Mouse (Mus musculus): ENCODE data around the gene Gpr137c.
A peak's percentile ranks its signal among the peaks of the same experiment; 100 is the strongest.

Gpr137c gene

DNA sequence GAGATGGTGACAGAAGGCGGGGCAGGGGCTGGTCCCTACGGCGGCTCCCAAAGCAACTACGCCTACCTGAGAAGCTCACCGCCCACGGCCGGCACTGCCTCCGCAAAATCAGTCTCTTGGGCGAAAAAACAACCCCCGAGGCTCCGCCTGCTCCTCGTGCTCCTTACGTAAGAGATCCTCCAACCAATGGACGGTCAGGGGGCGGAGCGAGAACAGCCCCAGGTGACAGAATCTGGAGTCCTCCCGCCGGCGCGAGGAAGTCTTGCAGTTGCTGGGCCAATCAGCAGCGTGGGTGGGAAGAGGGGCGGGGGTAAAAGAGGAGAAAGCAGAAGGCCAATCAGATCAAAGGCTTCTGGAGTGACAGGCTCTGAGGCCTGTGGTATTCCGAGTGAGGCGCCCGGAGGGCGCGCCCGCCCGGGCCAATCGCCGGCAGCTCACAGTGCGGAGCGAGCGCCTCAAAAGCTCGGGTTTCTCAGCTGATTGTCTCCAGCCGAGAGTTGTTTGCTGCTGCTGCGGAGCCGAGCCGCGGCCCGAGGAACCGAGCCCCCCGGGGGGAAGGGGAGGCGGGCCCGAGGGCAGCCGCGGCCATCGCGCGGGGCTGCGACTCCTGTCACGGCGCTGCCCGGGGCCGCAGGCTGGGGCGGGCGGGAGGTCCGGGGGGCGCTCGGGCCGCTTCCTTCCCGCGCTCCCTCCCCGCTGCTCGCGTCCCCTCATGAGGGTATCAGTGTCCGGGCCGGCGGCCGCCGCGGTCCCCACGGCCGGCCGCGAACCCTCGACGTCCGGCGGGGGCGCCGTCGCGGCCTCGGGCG, at the start of gene Gpr137c:
Gene Gpr137c, plus strand, starts transcription at position 437 of the 809 bp plus-strand sequence.
- DNase-seq: peak; percentile 100

DNA sequence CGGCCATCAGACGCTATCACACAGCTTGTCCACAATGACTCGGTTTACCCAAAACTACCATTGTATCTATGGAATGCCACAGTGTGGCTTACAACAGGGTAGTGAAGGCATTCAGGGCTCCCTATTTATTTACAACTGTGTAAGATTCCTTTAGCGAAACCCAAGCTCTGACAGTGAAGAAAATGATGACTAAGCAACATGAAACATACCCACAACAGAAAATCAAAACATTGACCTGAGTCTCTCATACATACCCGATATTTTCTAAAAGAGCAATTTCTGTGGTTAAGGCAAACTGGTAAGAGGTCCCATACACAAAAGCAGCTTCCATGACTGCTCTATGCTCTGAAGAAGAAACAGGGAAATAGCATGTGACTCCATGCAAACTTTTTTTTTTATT, 47.3 kb upstream of the Gpr137c start:
- DNase-seq: no peak

DNA sequence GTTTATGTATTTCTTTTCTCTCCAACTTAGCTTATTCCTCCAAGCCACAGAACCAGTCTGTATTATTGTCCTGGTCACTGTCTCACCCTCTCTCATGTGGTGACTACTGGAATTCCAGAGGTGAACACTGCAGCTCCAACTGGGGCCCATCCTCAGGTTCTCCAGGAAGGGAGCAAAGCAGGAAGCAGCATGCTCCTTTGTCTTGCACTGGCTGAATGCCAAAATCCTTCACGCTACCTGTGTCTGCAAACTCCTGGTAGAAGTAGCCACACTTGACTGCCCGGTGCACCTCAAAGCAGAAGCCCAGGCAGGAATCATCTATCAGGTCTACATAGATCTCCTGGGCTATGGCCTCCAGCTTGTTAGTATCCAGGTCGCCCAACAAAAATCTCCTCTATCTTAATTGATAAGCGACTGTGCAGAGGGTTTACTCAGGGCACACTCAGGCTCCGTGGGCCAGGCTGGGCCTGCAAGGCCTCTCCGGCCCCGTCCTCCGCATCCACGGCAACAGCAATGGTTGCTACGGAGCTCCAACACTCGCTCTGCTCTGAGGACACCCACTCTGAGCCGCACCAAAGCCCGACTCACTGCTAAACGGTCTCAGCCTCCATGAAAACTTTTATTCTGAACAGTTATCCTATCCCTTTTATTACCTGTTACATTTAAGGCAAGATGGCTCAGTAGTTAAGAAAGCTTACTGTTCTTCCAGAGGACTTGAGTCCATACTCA, 44.3 kb upstream of the Gpr137c start:
- DNase-seq: peak; percentile 4

DNA sequence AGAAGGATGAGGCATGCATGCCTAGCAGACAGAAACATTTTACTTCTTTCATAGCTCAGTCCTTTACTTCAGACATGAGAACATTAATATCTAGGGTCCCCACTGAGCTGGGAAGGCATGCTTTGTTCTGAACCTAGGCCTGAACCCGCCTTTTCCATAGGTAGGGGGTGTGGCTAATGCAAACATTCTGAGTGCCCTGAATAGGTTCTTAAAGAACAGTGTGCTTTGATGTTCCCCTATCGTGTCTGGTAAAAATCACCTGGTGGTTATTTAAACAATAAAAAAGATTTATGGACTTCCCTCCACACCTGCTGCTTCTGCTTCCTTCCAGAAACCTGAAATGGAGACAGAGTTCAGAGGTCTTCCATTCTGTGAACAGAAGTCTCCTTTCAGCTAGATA, 40.3 kb upstream of the Gpr137c start:
- DNase-seq: no peak

DNA sequence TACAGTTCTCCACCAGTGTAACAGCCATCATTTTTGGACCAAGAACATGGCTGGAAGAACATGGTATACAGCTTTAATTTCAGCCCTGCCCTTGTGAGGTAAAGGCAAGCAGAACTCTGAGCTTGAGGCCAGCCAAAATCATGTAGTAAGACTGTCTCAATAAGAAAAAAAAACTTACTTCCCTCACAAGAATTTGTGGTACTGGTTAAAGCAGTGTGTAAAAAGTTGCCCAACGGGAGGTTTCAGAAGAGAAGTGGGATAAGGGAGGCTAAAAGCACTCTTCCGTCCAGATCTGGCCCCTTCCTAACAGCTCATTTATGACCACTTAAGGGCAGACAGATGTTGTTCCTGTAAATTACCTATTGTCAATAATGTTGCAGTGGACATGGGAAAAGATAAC, 39.9 kb upstream of the Gpr137c start:
- peak; percentile 9 for DNase-seq

DNA sequence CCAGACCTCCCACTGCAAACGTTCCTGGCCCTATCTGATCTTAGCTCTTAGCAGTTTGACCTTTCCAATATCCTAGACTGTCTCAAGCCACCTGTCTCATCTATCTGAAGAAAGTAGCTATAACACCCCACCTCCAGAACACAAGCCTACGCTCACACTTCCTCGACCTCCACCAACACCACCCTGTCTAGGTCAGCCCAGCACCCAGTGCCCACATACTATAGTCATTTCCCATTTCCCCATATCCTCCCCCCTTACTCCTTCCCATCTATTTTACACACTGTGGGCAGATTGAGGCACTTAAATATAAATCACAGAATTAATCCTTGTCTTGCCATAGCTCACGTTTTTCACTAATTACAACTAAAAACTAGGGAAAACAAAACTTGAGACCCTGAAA, 37.9 kb upstream of the Gpr137c start:
- no peak for DNase-seq

DNA sequence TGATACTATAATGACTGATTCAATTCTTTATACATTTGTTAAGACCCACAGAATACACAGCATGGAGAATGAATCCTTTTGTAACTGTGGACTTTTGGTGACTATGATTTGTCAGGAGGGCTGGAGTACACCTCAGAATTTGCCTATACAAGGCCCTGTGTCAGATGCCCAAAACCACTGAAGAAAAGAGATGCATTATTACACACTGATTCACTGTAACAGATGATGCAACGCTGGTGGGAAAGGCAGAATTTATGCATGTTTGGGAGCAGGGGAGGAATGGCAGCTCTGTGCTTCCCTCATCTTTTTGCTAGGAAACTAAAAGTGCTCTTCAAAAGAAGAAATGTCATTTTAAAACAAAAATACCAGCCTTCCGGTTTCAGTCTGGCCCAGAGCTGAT, 28.5 kb upstream of the Gpr137c start:
- DNase-seq: no peak

DNA sequence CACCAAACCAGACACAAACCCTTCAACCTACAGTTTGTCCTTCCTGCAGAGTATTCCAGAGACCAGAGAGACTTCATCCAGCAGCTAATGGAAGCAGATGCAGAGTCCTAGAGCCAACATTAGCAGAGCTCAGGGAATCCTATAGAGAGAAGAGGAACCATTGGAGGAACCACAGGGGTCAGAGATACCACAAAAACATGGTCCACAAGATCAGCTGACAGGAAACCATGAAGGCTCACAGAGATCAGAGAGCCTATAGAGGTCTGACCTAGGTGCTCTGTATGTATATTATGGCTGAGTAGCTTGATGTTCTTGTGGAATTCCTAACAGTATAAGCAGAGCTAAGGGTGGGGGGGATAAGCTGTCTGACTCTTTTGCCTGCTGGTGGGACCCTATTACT, 18.9 kb upstream of the Gpr137c start:
- DNase-seq: no peak

DNA sequence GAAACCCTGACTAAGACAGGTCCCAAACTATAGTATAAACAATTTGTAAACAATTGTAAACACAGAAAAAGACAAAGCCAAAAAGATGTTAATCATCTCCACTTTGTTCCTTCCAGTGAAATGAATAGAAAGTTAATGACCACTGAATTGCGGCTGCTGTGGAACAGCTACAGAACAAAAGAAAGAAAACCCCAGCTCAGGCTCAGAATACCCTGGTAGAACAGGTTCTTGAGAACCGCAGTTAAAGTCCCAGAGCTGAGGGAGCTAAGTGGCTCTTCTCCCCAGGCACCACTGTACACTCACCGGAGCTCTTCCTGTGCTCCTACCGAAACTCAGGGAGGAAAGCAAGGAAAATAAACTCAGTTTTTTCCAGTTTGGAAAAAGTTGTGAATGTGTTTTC, 8.8 kb upstream of the Gpr137c start:
- DNase-seq: no peak

DNA sequence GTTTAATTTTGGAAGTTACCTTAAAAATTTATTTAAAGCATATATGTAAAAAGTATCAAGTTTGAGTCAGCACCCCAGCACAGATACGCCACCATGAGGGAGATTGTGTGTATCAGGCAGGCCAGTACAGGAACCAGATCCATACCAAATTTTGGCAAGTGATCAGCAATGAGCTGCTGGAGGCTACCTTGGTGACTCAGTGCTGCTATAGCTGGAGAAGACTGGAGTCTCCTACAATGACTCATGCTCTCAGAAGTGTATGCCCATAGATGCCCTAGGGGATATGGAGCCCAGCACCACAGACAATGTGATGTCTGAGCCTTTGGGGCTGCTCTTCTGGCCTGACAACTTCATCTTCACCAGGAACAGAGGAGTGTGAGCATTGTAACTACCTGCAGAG, 8.1 kb upstream of the Gpr137c start:
- no peak for DNase-seq

DNA sequence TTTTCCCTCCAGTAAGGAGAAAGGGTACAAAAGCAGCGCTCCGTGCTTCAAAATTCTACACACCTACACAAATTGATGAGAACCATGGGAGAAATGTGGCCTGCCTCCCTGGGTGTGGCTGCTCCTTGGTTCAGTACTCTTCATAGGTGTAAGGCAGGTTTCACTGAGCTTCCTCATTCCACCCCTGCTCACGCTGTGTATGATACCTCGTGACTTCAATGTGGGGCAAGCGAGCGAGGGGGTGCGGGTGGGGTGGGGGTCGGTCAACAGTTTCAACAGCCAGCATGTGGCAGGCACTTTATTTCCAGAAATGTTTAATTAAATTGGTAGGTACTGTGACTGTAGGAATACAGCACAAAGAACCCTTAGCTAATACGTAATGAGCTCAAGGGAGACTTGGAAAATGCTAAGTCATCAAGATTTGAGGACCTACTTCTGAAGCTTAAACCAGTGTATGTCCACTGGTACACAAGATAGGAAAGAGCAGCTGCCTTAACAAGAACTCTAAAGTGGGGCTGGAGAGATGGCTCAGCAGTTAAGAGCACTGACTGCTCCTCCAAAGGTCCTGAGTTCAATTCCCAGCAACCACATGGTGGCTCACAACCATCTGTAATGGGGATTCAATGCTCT, 2.7 kb upstream of the Gpr137c start:
- no peak for DNase-seq

DNA sequence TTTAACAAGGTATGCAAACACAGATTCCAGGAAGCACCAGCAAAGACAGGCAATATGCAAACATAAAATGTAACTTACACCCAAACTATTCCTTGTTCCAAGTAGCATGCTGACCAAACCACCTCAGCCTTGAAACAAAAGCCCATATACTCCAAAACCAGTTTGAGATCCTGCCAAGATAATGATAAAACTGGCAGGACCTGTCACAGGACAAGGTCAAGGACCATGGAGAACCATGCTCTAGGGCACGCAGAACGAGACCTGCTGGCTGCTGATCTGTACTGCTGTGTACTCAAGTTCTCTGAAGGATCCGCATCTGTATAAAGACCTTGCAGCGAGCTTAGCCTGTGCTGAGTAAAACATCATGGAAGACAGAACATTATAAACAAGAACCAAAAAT, 1.8 kb upstream of the Gpr137c start:
- peak; percentile 29 for DNase-seq

DNA sequence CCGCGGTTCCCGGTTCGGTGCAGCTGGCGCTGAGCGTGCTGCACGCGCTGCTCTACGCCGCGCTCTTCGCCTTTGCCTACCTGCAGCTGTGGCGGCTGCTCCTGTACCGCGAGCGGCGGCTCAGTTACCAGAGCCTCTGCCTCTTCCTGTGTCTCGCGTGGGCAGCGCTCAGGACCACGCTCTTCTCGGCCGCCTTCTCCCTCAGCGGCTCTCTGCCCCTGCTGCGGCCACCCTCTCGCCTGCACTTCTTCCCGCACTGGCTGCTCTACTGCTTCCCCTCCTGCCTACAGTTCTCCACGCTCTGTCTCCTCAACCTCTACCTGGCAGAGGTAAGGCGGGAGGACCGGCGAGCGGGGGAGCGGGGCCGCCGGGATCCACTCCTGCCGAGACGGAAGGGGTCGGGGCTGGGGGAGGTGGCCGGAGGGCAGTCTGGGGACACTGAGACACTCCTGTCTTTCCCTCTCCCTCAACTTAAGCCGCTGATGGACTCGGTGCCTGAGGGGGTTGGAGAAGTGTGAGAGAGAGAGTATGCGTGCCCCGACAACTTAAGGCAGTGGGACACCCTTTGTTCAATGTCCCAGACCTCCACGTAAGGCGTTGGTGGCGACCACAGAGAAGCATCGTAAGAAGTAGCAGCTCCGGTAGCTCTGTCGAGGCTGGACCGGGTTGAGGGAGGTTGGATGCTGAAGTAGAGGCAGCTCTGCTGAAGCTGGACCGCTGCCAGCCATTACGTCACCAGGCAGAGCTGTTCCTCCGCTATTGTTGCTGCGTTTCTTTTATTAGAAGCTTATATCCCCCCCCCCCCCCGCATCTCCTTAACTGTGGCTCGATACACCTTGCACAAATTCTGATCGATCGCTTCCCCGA, 806 bp downstream of the Gpr137c start, which contains the start of gene Txndc16:
Gene Txndc16, minus strand, starts transcription at position 239 of the 867 bp plus-strand sequence.
- DNase-seq: peak; percentile 85

DNA sequence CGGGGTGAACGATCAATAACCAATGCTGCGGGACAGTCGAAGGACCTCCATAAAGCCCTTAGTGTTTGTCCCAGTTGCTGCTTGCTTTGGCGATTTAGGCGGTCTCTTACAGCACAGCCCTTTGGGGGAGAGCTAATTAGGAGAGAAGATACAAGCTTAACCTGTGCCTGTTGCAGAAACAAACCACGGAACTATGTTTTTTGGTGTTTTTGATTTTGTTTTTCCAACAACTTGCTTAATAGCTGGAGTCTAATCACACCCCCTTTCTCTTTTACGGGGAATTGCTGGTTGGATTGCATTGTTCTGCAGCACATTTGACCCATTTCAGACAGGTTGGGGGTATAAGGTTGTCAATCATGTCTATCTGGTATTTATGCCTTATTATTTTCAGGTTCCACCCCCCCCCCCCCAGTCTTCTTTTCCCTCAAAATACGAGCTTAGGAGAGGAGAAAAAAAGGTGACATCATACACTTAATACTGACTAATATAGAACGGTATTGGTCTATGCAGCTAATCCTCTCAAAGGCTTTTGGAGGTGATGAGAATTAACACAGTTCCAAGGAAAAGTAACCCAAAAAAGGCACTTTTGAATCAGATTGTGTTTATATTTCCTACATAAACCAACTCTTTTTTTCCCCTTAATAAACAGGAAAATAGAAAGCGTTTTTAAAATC, 1.6 kb downstream of the Gpr137c start:
- no peak for DNase-seq

DNA sequence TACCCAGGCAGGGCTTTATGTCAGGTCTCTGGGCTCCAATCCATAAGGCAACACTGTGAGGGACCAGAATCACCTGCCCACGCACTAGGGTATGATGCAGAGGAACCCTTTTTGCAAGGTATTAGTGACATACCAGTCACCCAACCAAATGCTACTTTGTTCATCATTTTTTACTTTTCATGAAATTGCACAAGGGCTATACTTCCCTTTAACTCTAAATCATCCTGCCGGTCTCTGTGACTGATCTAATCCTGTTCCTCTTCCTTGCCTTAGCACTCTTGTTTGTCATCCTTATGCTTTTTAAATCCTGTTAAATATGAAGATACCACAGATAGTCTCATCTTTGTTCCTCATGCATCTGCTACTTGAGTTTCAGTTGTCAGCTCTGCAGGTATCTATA, 19.5 kb downstream of the Gpr137c start:
- peak; percentile 13 for DNase-seq

DNA sequence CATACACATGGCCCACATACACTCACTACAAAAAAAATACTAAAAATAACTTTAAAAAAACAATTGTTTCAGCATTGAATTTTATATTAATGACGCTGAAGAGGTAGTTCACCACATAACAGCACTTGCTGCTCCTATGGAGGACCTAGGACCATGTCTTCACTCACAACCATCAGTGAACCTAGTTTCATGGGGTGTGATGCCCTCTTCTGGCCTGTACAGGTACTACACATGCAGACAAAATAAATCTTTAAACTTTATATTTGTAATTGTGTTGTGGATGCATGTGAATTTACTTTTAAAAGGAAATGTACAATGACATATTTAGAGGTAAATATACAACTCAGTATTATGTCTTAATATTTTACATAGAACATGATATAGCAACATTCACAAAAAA, 22.1 kb downstream of the Gpr137c start:
- DNase-seq: peak; percentile 16

DNA sequence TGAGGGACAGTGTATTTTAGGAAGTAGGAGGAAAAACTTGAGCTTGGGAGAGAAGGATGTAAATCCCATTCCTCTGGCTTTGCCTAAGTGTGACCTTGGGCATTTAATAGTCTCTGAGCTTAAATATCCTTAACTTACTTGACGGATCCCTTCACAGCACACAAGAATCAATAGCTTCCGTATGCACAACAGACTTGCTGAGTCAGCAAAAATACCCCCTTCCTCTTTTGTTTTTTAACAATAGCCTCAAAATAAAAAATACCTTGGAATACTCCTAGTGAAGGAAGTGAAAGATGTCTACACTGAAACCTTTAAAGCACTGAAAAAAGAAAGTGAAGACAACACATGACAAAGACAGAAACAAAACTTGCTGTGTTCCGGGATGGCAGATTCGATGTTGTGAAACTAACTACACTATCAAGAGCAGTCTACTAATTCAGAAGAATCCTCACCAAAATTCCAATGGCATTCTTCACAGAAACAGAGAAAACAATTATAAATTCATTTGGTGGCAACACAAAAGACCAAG, 32.1 kb downstream of the Gpr137c start:
- no peak for DNase-seq

DNA sequence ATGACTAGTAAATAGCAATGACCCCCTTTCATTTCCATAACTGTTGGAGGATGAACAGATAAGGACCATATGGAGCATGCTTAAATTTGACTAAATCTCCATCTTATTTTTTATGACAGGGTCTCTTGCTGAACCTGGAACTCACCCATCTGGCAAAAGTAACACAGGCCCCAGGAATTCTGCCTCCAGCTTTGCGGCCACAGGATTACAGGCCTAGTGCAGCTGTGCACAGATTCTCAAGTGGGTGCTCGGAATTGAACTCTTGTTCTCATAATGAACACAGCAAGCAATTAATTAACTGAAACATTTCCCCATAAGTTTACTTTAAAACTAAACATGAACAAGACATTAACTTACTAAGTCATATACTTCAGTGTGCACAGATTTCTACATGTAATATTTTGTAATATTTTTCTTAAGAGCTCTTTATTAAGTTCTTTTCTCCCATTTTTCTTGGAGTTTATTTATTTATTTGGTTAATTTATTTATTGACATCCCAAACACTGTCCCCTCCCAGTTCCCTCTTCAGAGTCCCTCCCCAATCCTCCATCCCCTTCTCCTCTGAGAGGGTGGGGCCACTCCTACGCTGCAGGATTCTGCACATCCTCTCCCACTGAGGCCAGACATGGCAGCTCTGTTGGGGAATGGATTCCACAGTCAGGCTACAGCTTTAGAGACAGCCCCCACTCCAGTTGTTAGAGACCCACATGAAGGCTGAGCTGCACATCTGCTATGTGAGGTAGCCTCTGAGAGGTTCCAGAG, 44.5 kb downstream of the Gpr137c start:
- no peak for DNase-seq

DNA sequence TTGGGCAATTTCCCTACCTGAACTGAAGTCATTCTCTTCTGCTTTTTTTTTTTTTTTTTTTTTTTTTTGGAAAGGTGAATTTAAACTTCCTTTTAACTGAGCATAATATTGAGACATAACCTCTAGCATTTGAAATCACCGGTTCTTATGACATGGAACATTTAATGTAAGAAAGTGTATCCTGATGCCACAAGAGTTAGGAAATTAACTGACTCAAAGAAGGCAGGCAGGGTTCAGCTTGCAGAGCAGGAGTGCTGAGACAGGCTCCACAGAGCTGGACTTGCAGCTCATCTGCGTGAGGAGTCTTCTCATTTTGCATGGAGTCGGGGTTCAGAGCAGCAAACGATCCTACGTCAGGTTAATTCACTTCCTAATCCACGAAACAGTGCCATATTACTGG, 56.3 kb downstream of the Gpr137c start:
- no peak for DNase-seq

DNA sequence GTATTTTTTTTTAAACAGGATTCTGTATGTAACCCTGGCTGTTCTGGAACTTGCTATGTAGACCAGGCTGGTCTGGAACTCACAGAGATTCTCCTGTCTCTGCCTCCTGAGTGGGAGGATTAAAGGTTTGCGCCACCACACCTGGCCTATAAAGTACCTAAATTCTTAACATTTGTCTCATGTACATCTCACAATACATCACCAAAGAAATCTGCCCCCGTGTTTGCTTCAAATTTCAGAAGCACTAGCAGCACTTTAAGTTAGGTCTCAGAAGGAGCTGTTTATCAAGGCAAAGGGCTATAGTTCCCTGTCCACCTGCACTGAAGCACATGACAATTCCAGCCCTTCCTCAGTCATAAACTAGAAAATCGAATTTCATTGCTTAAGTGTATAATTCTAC, 62.5 kb downstream of the Gpr137c start:
- no peak for DNase-seq

DNA sequence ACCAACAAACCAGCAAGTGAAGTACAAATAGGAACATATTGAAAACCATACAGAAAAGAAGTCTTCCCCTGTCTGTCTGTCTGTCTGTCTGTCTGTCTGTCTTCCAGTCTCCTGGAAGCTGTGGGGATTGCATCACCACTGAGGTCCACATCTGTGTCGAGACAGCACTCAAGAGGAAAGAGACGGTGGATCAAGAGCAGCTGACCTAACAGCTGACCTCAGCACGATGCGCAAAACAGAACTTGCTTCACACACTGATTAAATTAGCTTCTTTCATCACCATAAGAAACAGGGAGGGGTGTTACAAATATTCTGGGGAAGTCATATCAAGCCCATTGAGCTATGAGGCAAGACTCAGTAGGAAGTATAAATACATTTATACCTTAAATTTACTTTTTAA, 72.1 kb downstream of the Gpr137c start:
- DNase-seq: peak; percentile 15
